Mouse (Mus musculus): Measurements from ENCODE around the gene Erc2.

DNA sequence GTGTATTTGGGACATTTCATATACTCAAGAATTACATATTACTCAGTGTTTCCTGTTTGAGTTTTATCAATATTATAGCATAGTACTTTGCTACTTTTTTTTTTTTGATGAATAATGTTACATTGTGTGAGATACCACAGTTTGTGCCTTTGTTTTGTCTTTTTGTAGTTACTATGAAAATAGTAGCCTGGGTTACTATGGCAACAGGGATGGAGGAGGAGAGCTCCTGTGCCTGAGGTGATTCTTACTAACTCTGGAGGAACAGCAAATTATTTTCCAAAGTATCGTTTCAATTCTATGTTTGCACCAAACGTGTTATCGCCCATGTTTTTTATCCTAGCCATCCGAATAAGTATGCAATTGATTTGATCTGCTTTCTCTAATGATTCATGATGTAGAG is 438.7 kb downstream of the Erc2 start:
- TF ChIP-seq USF1 (IDR thresholded peaks at IDR 0.05; ENCODE audit: low read depth), result no peak
- TF ChIP-seq CEBPB (IDR thresholded peaks at IDR 0.05; ENCODE audit: low read depth), result no peak
- TF ChIP-seq CTCF (IDR thresholded peaks at IDR 0.05; ENCODE audit: control insufficient read depth, insufficient read depth, insufficient read length), result no peak
- no peak for TF ChIP-seq MAX (IDR thresholded peaks at IDR 0.05)
- TF ChIP-seq MYOG (IDR thresholded peaks at IDR 0.05; ENCODE audit: control insufficient read depth, extremely low read depth, insufficient read length), result no peak
- TF ChIP-seq FOSL1 (IDR thresholded peaks at IDR 0.05; ENCODE audit: insufficient read depth, low read length, poor library complexity, severe bottlenecking), result no peak
